Mouse (Mus musculus): ENCODE measurements around the gene Trappc6a.

Trappc6a gene

DNA sequence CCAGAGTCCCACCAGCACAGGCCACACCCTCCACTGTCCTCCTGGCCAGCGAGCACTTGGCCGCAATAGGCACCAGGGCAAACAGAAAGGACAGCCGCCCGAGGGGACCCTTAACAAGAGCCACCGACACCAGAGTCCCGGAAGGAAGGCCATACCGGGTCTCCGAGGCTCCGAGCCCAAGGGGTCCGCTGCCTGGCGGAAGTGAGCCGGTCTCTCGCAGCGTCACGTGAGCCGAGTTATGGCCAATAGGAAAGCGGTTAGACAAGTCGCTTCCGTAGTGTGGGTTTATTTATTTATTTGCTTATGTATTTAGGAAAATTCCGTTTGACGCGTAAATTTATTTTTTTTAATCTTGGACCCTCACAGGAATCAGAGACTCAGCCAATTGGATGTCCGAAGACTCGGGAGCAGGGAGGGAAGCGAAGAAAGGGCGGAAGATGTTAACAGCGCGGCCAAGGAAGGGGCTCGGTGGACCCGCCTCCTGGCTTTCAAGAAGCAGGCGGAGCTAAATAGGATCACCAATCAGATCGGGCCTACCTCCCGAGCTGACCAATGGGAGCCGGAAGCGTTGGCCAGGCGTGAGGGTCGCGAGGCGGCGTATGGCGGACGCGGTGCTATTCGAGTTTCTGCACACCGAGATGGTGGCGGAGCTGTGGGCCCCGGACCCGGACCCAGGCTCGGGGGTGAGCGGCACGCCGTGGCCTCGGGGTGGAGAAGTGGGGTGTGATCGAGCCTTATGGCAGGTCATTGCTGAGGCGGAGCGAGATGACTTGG, at the start of gene Trappc6a, which contains the start of gene Bloc1s3:
Trappc6a (plus strand) TSS at position 246 of the 774 bp plus-strand sequence.
Bloc1s3 (minus strand) TSS at position 218 of the 774 bp plus-strand sequence.
- in situ Hi-C loops (cut with MboI, MseI) = no loop called here

DNA sequence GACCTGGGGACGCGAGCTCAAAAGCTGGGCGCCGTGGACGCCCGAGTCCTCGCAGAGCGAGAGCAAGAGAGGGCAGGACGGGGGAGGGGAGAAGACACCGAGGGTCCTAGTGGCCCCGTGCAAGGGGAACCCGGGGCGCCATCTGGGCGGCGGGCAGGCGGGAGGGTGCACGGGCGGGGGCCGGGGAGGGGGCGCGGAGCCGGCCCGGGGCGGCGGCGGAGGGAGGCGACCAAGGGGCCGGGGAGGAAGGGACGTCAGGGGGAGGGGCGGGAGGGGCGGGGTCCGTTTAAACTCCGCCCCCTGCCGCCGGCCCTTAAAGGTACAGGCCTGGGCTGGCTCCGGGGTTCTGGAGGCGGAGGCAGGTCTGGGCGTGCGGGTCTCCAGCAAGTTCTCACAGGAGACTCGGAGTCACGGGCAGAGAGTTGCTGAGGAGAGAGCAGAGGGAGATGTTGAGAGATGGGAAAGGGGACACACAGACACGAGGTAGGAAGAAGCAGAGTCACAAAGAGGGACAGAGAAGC, 49.5 kb upstream of the Trappc6a start, which contains the start of gene Mark4:
Mark4 (minus strand) TSS at position 231 of the 521 bp plus-strand sequence.
- in situ Hi-C loops (cut with MboI, MseI) = no loop called here

DNA sequence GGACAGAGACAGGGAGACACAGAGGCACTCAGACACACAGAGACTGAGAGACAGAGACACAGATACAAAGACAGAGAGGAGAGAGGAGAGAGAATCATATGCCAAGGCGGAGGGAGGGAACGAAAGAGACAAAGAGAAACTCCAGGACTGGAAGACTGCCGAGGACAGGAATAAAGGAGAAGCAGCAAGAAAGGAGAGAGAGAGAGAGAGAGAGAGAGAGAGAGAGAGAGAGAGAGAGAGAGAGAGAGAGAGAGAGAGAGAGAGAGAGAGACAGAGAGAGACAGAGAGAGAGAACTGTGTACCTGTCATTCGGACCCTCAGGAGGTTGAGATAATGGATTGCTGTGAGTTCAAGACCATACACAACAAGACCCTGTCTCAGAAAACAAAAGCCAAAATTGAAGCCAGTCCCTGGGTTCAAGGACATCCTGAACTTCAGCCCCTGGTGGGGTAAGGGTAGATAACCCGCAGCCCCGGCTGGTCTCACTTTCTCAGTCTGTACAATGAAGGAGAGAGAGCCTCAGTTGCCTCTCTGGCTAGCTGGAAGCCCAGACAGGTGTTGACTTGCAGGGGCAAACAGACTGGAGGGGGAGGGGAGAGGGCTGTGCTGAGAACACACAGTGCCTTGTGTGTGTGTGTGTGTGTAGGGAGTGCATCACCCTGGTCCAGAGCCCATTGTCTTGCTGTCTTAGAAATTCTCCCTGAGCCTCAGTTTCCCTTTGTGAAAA, 48.9 kb upstream of the Trappc6a start:
- in situ Hi-C loops (cut with MboI, MseI) = no loop called here

DNA sequence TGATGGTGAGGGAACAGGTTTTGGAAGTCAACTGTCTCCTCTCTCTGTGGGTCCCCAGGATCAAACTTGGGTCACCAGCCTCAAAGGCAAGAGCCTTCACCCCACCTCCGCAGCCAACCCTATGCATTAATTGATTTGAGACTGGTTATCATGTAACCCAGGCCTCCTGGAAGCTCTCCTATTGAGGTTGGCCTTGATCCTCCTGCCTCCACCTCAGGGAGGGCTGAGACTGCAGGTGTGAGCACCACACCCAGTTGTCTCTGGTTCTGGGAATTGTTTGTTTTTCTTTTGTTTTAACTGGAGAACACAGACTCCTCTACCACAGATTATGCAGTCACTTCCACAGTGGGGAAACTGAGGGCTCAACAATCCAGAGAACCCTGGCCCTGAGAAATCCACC, 47.7 kb upstream of the Trappc6a start:
- in situ Hi-C loops (cut with MboI, MseI) = no loop called here

DNA sequence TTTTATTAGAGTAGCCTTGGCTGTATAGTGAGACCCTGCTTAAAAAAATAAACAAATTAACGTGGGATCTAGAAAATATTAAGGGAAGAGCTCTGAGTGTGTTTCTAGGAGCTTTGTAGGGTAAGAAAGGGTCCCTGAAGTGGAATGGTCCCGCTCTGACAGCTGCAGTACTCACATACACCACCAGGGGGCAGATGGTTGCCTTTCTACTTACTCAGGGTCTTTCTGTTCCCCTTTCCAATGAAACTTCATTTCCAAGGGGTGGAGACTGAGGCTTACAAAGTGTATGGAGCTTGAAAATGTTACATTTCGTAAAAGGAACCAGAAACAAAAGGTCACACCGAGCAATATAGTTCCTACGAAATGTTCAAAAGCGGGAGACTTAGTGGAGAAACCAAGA, 46.7 kb upstream of the Trappc6a start:
- in situ Hi-C loops (cut with MboI, MseI) = no loop called here

DNA sequence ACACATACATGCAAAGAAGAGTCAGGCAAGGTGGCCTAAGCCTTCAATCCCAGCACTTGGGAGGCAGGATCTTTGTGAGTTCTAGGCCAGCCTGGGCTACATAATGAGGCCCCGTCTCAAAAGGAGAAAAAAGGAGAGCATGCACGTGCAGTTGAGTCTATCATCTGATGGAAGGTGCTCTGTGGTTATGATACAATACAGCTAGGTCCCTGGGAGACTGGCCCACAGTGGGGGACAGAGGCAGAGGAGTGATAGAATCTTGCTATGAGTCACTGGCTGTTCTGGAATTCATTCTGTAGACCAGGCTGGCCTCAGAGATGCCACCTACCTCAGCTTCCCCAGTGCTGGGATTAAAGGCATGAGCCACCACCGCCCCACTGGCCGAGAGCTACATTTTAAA, 45.8 kb upstream of the Trappc6a start:
- in situ Hi-C loops (cut with MboI, MseI) = no loop called here

DNA sequence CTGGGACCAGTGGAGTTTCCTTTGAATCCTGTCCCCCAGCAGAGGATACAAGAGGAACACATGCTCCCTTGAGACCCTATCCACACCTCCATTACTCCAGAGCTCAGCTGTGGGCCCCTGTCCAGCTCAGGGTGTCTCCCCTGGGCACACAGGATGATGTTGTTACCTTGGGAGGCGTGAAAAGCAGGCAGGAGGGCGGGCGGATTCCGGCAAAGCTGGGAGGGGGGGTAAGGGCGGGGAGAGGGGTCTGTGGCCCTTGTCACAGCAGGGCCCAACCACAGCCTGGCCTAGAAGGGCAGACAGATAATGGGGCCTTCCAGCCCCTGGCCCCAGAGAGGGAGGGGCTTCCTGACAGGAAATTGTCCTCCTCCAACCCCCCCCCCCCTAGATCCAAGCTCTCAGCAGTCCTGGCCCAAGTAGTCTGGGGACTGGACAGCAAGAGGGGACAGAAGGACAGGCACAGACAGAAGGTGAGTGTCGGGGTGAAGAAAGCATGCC, 45.3 kb upstream of the Trappc6a start, which contains the start of gene Exoc3l2:
Exoc3l2 (plus strand) TSS at position 448 of the 498 bp plus-strand sequence.
- in situ Hi-C loops (cut with MboI, MseI) = no loop called here

DNA sequence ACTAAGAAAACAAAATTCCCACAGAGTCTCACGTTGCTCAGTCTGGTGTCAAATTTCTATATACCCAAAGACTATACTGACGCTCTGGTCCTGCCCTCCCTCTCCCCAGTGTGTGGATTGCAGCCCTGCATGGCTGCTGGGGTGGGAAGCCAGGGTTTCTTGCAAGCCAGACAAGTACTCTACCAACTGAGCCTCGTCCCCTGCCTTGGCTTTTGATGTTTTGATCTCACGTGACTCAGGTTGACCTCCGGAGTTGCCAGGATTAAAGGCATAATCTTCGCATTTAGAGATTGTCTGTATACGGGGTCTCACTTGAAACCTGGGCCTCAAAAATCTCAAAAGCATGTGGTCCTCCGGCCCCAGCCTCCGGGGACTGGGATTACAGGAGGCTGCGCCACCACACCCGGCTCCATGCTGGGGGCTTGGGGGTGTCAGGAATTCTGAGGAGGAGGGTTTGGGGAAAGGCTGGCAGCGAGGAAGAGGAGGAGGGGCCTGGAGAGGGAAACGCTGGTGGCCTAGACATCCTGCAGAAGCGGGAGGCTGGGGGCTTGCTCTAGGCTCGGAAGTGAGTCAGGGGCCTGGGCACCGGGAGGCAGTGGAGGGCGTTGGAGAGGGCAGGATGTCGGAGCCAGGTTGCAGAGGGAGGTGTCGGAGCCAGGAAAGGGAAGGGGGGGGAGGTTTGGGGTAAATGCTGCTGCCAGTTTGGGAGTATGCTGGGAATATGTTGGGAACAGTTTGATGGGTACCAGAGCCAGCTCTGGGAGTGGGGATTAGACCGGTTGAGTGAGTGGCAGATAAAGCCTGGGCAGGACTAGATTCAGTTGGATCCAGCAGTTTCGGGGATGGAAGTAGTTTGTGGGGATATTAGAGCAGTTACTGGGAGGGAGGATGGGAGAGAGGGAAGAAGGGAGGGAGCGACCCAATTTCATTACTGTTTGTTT, 43.6 kb upstream of the Trappc6a start:
- in situ Hi-C loops (cut with MboI, MseI) = no loop called here

DNA sequence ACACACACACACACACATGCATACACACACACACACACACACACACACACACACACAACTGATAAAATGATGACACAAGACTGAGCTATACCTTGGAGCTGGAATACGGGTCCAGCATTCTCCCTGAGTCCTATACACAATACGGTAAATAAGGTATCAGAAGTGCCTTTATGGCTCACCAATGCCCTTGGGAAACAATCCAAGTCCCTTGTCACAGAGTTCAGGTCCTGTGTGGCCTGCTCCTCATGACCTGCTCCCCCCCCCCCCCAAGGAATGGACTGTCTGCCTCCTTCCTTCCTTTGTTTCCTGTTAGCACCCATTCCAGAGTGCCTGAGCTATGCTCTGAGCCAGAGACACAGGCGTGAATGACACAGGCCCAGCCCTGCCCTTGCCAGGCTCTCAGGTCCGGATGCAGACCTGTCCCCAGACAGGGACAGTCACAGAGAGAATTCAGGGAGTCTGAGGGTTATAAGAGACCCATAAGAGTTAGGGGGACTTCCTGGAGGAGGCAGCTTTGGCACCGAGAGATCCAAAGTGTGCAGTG, 41.5 kb upstream of the Trappc6a start:
- in situ Hi-C loops (cut with MboI, MseI) = no loop called here

DNA sequence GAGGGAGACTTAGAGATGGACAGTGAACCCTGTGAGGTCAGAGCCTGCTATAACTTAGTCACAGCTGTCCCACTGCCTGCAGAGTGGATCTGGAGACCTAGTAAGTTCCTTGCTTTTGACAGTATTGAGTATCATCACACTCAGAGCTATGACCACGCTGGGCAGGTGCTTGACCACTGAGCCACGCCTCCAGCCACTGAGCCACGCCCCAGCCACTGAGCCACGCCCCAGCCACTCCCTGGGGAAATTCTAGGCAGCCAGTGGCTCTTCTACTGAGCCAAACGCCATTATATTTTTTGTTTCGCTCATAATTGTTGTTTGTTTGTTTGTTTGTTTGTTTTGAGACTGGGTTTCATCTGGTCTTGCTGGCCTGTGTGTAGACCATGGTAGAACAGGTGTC, 40.6 kb upstream of the Trappc6a start:
- in situ Hi-C loops (cut with MboI, MseI) = no loop called here

DNA sequence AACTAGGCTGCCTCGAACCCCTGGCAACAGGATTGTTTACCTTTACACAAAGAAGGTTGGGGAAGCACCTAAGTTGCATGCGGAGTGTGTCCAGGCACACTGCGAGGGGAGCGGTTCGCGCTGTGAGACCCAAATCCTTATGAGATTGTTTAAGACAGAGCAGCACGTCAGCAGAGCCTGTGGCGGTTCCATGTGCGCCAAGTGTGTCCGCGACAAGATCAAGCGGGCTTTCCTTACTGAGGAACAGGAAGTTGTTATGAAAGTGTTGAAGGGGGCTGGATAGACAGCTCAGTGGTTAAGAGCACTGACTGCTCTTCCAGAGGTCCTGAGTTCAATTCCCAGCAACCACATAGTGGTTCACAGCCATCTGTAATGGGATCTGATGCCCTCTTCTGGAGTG, 39.9 kb upstream of the Trappc6a start:
- in situ Hi-C loops (cut with MboI, MseI) = no loop called here

DNA sequence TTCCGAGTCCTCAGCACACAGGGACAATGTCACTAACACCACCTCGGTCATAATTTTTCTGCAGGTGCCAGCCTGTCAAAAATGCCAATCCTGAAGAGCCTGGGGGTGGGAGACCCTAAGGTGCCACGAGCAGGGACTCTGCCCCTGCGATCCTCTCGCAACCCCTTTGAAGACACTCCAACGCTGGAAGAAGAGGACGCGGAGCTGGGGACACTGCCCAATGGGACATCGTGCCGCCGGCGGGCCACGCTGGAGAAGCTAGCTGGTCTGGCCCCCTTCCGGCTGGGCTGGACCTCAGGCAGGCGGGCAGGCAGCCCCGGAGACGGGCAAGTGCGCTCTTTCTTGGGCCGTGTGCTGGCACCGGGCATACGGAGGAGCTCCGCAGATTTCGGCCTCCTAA, 38.8 kb upstream of the Trappc6a start:
- in situ Hi-C loops (cut with MboI, MseI) = no loop called here

DNA sequence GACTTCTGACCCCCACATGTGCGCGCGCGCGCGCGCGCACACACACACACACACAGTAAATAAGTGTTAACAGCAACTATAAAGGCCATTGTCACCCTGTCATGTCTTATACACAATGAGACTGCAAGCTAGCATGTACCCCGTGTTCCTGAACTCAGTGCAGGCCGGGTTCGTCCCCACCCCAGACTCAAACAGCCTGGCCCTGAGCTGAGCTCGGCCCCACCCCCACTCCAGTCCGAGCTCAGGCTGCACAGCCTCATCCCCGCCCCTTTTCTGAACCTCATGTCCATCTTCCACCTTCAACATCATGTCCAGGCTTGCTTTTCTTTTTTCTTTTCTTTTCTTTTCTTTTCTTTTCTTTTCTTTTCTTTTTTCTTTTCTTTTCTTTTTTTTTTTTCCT, 37.9 kb upstream of the Trappc6a start:
- in situ Hi-C loops (cut with MboI, MseI) = no loop called here

DNA sequence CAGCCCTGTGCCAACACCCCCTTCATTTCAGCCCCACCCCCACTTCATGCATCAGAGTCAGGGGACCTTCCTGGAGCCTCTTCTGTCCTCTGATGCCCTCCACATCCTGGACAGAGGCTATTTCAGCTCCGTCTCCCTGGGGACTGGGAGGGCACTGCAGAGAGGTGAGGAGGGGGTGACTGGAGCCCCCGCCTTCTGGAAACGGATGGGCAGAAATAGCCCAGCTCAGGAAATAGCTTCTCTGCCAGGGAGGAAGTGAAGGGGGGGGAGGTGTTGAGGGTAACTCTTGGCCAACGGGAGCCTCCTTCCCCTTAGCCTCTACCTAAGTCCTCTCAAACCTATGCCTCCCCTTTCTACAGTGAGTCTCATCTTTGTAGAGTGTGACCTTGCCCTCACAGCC, 35.8 kb upstream of the Trappc6a start:
- in situ Hi-C loops (cut with MboI, MseI) = no loop called here

DNA sequence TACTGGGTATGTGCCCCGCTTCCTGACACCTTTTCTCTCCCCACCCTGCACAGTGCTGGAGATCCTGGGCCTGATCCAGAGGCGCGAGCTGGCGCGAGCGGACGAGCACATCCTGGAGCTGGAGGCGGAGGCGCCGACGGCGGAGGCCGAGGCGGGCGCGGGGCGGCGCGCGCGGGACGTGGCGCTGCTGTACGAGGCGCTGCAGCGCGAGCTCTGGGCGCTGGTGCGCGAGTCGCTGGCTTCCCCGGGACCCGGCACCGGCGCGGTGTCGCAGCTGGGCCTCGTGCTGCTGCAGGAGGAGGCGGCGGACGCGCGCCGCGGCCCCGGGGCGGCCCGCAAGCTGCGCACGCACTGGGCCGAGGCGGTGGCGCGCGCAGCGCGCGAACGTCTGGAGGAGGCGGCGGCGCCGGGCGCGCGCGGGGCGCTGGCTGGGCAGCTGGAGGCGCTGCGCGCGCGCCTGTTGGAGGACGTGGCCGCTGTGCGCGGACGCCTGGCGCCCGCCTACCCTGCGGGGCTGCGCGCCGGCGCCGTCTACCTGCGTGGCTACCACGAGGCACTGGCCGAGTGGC, 34.2 kb upstream of the Trappc6a start:
- in situ Hi-C loops (cut with MboI, MseI) = no loop called here

DNA sequence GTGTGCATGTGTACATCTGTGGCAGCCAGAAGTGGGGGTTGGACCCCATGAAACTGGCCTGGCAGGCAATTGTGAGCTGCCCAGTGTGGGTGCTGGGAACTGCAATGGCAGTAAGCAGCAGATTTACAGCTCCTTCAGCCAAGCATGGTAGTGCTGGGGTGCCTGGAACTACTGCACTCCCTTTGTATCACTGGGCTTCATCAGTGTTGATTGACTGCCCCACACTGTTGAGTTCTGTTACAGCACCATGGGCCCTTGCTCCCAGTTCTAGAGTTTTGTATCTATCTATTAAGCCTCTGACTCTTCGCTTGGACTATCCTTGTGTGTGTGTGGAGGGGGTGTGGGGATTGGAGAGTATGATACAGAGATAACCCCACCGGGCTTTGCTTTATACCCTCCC, 31.1 kb upstream of the Trappc6a start:
- in situ Hi-C loops (cut with MboI, MseI) = no loop called here

DNA sequence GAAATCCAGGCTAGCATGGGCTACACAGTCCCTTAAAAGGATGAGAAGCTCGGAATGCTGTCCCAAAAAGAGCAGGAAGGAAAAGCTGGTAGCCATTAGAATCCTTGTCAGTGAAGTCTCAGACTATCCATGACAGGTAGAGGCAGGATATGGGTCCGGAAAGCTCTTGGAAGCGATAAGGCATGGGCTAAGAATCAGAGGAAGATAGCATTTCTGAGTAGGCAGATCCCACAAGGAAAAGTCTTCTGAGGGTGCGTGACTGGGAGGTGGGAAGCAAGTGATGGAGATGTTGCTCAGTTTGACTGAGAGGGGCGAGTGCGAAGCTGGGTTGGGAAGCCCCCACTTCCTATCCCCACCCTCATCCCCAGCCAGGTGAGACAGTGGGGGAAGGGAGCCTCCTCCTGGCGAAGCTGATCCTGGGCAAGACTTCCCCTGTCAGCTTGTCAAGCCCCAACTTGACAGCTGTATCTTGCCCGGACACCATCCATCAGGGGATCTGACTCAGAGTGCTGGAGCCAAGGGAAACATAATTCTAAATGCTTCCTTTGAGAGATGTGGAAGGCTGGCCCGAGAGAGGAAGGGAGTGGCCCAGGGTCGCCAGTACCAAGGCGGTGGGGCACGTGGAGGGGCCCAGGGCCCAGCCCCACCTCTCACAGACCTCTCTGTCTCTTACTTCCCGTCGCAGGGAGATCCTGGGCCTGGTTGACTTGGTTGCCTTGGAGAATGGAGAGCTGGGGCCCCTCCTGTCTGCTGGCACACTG, 30.4 kb upstream of the Trappc6a start:
- in situ Hi-C loops (cut with MboI, MseI) = no loop called here

DNA sequence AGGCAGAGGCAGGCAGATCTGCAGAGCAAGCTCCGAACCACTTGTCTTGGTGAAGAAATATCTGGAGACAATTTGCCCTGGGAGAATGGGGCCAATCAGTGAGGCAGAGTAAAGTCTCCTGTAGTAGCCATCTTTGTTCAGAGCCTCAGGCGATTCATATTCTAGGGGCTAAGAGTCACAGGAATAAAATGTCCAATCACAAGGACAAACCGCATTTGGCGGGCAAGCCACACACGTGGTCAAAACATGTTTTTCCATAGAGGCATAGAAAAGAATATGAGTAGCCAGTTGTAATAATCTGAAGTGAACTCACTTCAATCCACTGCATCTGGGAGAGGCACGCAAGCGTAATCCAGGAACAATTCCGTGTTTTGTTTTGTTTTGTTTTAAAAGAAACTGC, 24.9 kb upstream of the Trappc6a start:
- in situ Hi-C loops (cut with MboI, MseI) = no loop called here

DNA sequence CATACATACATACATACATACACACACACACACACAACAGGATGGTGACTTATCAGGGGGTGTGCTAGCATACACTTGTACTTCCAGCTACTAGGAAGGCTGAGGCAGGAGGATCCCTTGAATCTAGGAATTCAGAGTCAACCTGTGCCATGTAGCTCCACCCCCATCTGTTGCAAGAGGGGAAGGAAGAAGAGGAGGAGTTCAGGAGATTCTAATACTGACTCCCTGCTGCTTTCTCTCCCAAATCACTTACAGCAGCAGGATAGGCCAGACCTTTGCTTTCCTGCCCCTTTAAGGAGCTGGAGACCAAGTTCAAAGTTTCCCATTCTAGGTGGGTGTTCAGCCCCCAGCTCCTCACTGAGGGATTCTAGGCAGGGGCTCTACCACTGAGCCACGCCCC, 22.7 kb upstream of the Trappc6a start:
- in situ Hi-C loops (cut with MboI, MseI) = no loop called here

DNA sequence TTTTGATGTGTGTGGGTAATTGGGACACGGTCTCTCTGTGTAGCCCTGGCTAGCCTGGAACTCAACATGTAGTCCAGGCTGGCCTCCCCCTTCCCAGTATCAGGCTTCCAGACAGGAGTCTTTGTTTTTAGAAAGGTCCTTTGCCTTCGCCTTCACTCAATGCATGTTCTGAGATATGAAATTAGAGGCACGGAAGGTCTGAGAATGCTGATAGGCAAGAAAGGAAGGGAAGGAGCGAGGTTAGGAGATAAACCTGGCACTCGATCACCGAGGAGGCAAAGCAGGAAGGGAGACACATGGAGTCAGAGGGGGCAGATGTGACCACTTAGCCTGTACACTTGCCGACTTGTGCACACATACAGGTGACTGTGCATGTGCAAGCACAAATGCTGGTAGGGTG, 21.6 kb upstream of the Trappc6a start:
- in situ Hi-C loops (cut with MboI, MseI) = no loop called here

Measured in T-helper 17 cell (primary cell).